Mouse (Mus musculus) thymus, adult 2 months (tissue): ENCODE results near the gene Smarcal1.

Source experiments
- CTCF ChIP-seq: fragments of 200-500 bp; IDR thresholded peaks from 2 replicates; pipeline ENCODE4 v1.5.1; 2012; ENCODE audit warnings: mild to moderate bottlenecking, control low read depth, low read length, moderate library complexity, borderline replicate concordance; ENCODE audit not compliant: control insufficient read depth, poor library complexity, insufficient read depth; ENCODE audit errors: extremely low read depth
- POLR2A ChIP-seq: fragments of 200-500 bp; IDR thresholded peaks from 2 replicates; pipeline ENCODE4 v1.6.1; 2012; ENCODE audit warnings: mild to moderate bottlenecking, low read length, control low read depth, moderate library complexity; ENCODE audit not compliant: control insufficient read depth, poor library complexity, insufficient read depth; ENCODE audit errors: extremely low read depth

DNA sequence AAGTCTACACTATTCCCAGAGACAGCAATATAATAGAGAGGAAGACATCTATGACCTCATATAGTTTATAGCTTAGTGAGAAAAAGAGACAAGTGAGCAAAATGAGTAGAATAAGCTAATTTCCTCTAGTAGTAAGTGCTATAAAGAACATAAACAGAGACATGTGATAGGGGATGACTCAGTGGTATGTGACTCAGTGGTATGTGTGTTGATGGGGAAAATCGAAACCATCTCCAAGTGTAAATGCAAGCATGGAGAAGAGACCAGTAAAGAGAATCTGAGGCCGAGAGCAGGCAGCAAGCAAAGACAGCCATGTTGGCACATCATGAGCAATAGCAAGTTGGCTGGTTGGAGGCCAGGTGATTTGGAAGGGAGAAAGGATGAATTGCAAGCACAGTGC lies 32.7 kb upstream of the Smarcal1 start:
- TF ChIP-seq CTCF (no peak), POLR2A (no peak)
